Mouse (Mus musculus): ENCODE data around the gene Fam98b. TPM values are rescaled to one million over a fixed set of nuclear protein-coding genes. Genes with fewer than 3 reads are reported as not detected.
A peak's percentile ranks its signal among the peaks of the same experiment; 100 is the strongest.

The Fam98b gene
- total RNA-seq (2021): 40.7 and 46.8 TPM in 2 replicates
- long read RNA-seq, partial matches to known transcripts: 2 of 2 reads
- long read RNA-seq, other reads (novel, unspliced or antisense): 0 of 2 reads

GRCm38 (mm10) chr2:117249255-117250000, at the start of gene Fam98b:
Fam98b (plus strand) TSS chr2:117249739.
- peak; percentile 86 for DNase-seq

- DNase-seq: no peak
These were observed 48.6 kb upstream of the Fam98b start for GRCm38 (mm10) chr2:117200869-117201338.

GRCm38 (mm10) chr2:117203350-117203749, 46.2 kb upstream of the Fam98b start:
- no peak for DNase-seq

GRCm38 (mm10) chr2:117204534-117204933, 45.0 kb upstream of the Fam98b start:
- DNase-seq: peak; percentile 59

GRCm38 (mm10) chr2:117205066-117205465, 44.5 kb upstream of the Fam98b start:
- DNase-seq: no peak

GRCm38 (mm10) chr2:117210416-117211085, 39.0 kb upstream of the Fam98b start:
- peak; percentile 11 for DNase-seq

GRCm38 (mm10) chr2:117216152-117216551, 33.4 kb upstream of the Fam98b start:
- peak; percentile 8 for DNase-seq

- DNase-seq: no peak
These were observed 31.8 kb upstream of the Fam98b start for GRCm38 (mm10) chr2:117217695-117218216.

GRCm38 (mm10) chr2:117219536-117219935, 30.0 kb upstream of the Fam98b start:
- no peak for DNase-seq

- DNase-seq: no peak
These were observed 26.9 kb upstream of the Fam98b start for GRCm38 (mm10) chr2:117222651-117223050.

GRCm38 (mm10) chr2:117228601-117229125, 20.9 kb upstream of the Fam98b start:
- no peak for DNase-seq

GRCm38 (mm10) chr2:117230261-117230660, 19.3 kb upstream of the Fam98b start:
- DNase-seq: no peak

GRCm38 (mm10) chr2:117231257-117231656, 18.3 kb upstream of the Fam98b start:
- peak; percentile 92 for DNase-seq

- DNase-seq: no peak
These were observed 7.6 kb upstream of the Fam98b start for GRCm38 (mm10) chr2:117241953-117242352.

- no peak for DNase-seq
These were observed 517 bp downstream of the Fam98b start for GRCm38 (mm10) chr2:117250001-117250510.

GRCm38 (mm10) chr2:117255415-117255814, 5.9 kb downstream of the Fam98b start:
- DNase-seq: no peak

- no peak for DNase-seq
These were observed 8.1 kb downstream of the Fam98b start for GRCm38 (mm10) chr2:117257617-117258016.

- no peak for DNase-seq
These were observed 12.6 kb downstream of the Fam98b start for GRCm38 (mm10) chr2:117262184-117262583.

- peak; percentile 59 for DNase-seq
These were observed 14.4 kb downstream of the Fam98b start for GRCm38 (mm10) chr2:117263786-117264408.

GRCm38 (mm10) chr2:117288291-117288690, 38.8 kb downstream of the Fam98b start:
- no peak for DNase-seq

GRCm38 (mm10) chr2:117299596-117300448, 50.3 kb downstream of the Fam98b start:
- DNase-seq: no peak
